Mouse (Mus musculus) embryonic facial prominence, embryonic 11.5 days (tissue): ENCODE data around the gene Asxl2. TPM values are rescaled to one million over a fixed set of nuclear protein-coding genes. Genes with fewer than 3 reads are reported as not detected.

Experiments
- ATAC-seq: fragments of 200-750 bp; cut with Nextera tagmentation; replicated peaks from 2 replicates; pipeline ENCODE4 v1.8.0; 2017; ENCODE audit warnings: low read depth; ENCODE audit not compliant: insufficient number of reproducible peaks, low FRiP score, low TSS enrichment
- DNase-seq: peaks from one replicate; pipeline ENCODE4 v3.0.0-alpha.2; 2015; ENCODE audit warnings: low spot score
- H3K27ac ChIP-seq: fragments of 300-500 bp; sonication (generic); replicated peaks from 2 replicates; pipeline ENCODE4 v1.5.1; 2014; ENCODE audit warnings: mild to moderate bottlenecking, low read depth, low read length, control low read depth
- H3K27me3 ChIP-seq: fragments of 300-500 bp; sonication (generic); 2 replicates; pipeline ENCODE4 v1.6.1; 2014; ENCODE audit warnings: mild to moderate bottlenecking, low read length, moderate library complexity, mixed read lengths; ENCODE audit not compliant: control insufficient read depth, insufficient read depth
- H3K36me3 ChIP-seq: fragments of 300-500 bp; sonication (generic); replicated peaks from 2 replicates; pipeline ENCODE4 v1.6.1; 2014; ENCODE audit warnings: low read depth, mild to moderate bottlenecking, low read length, moderate library complexity, mixed read lengths; ENCODE audit not compliant: control insufficient read depth, insufficient read depth
- H3K4me1 ChIP-seq: fragments of 300-500 bp; sonication (generic); 2 replicates; pipeline ENCODE4 v1.6.1; 2014; ENCODE audit warnings: low read length, mixed read lengths; ENCODE audit not compliant: control insufficient read depth, insufficient read depth
- H3K4me2 ChIP-seq: fragments of 300-500 bp; sonication (generic); 2 replicates; pipeline ENCODE4 v1.6.1; 2014; ENCODE audit warnings: low read depth, mild to moderate bottlenecking, control low read depth, low read length, moderate library complexity
- H3K4me3 ChIP-seq: fragments of 300-500 bp; sonication (generic); 2 replicates; pipeline ENCODE4 v1.5.1; 2014; ENCODE audit warnings: low read depth, low read length, control low read depth
- H3K9ac ChIP-seq: fragments of 300-500 bp; sonication (generic); replicated peaks from 2 replicates; pipeline ENCODE4 v1.6.1; 2014; ENCODE audit warnings: mild to moderate bottlenecking, control low read depth, low read length
- H3K9me3 ChIP-seq: fragments of 300-500 bp; sonication (generic); replicated peaks from 2 replicates; pipeline ENCODE4 v1.6.1; 2016; ENCODE audit warnings: mild to moderate bottlenecking, low read length, inconsistent platforms, mixed read lengths; ENCODE audit not compliant: control insufficient read depth
- WGBS: fragments of 180-500 bp; shearing (Covaris S2); extraction: QIAGEN DNeasy Blood & Tissue Kit; methylation state at CpG from one replicate; pipeline ENCODE4 v1.1.7; 2014; 5-methylcytosine and 5-hydroxymethylcytosine counted together
- polyA plus RNA-seq: library from polyadenylated mRNA; unstranded; fragments of >200 nt; fragmentation: Nextera tagmentation; extraction: Ambion mirVana; gene quantifications from 2 replicates; pipeline ENCODE4 v1.2.1, GENCODE M21; 2014

The Asxl2 gene
- polyA plus RNA-seq, 1 experiment from 2014 or later = 13.6 TPM

GRCm38 (mm10) chr12:3429681-3430442 is 3.2 kb downstream of the Asxl2 start:
- Histone ChIP-seq H3K4me3 (no peak overlapping the region), H3K4me2 (no peak overlapping the region), H3K27me3 (no peaks in the 10 kb centered on the region), H3K9me3 (no peaks in the 10 kb centered on the region), H3K27ac (no peak overlapping the region), H3K9ac (no peak overlapping the region), H3K36me3 (no peaks in the 10 kb centered on the region), H3K4me1 (no peaks in the 10 kb centered on the region)
- 84% methylated on average over 2 of the region's 2 CpGs for WGBS
- DNase-seq (no peak), ATAC-seq (no peak)

- Histone ChIP-seq H3K9ac (no peak overlapping the region), H3K9me3 (no peaks in the 10 kb centered on the region), H3K36me3 (no peaks in the 10 kb centered on the region), H3K4me1 (no peaks in the 10 kb centered on the region), H3K4me2 (no peak overlapping the region), H3K4me3 (no peak overlapping the region), H3K27me3 (no peaks in the 10 kb centered on the region), H3K27ac (no peak overlapping the region)
- ATAC-seq (no peak), DNase-seq (no peak)
These were observed 3.7 kb downstream of the Asxl2 start for GRCm38 (mm10) chr12:3430443-3430753.

- H3K9ac ChIP-seq = no peak overlapping the region
- no peak overlapping the region for H3K27ac ChIP-seq
- no peak overlapping the region for H3K4me2 ChIP-seq
- H3K36me3 ChIP-seq = no peaks in the 10 kb centered on the region
- no peak overlapping the region for H3K4me3 ChIP-seq
- H3K9me3 ChIP-seq = no peaks in the 10 kb centered on the region
- H3K4me1 ChIP-seq = no peaks in the 10 kb centered on the region
- H3K27me3 ChIP-seq = no peaks in the 10 kb centered on the region
- ATAC-seq = no peak
- no peak for DNase-seq
These were observed 4.3 kb downstream of the Asxl2 start for GRCm38 (mm10) chr12:3430985-3431384.

GRCm38 (mm10) chr12:3433736-3434135 is 7.1 kb downstream of the Asxl2 start:
- no peak for ATAC-seq
- no peak overlapping the region for H3K9ac ChIP-seq
- H3K4me3 ChIP-seq = no peak overlapping the region
- H3K4me2 ChIP-seq = no peak overlapping the region
- no peaks in the 10 kb centered on the region for H3K27me3 ChIP-seq
- no peaks in the 10 kb centered on the region for H3K4me1 ChIP-seq
- WGBS = 67% methylated on average over 1 of the region's 1 CpGs
- DNase-seq = no peak
- H3K9me3 ChIP-seq = no peaks in the 10 kb centered on the region
- no peaks in the 10 kb centered on the region for H3K36me3 ChIP-seq
- no peak overlapping the region for H3K27ac ChIP-seq

- Histone ChIP-seq H3K9me3 (no peaks in the 10 kb centered on the region), H3K4me2 (no peak overlapping the region), H3K27me3 (no peaks in the 10 kb centered on the region), H3K36me3 (no peaks in the 10 kb centered on the region), H3K4me1 (no peaks in the 10 kb centered on the region), H3K9ac (no peak overlapping the region), H3K4me3 (no peak overlapping the region), H3K27ac (no peak overlapping the region)
- ATAC-seq (no peak), DNase-seq (no peak)
- WGBS = 86% methylated on average over 5 of the region's 5 CpGs
These were observed 9.8 kb downstream of the Asxl2 start for GRCm38 (mm10) chr12:3436446-3436845.

GRCm38 (mm10) chr12:3437815-3438214 is 11.2 kb downstream of the Asxl2 start:
- DNase-seq (peak; percentile 29), ATAC-seq (no peak)
- Histone ChIP-seq H3K27ac (no peak overlapping the region), H3K27me3 (no peaks in the 10 kb centered on the region), H3K9me3 (no peaks in the 10 kb centered on the region), H3K9ac (no peak overlapping the region), H3K4me1 (no peaks in the 10 kb centered on the region), H3K4me2 (no peak overlapping the region), H3K36me3 (no peaks in the 10 kb centered on the region), H3K4me3 (no peak overlapping the region)
- WGBS = 95% methylated on average over 1 of the region's 1 CpGs

GRCm38 (mm10) chr12:3440916-3441315 is 14.3 kb downstream of the Asxl2 start:
- no peak overlapping the region for H3K4me2 ChIP-seq
- H3K27me3 ChIP-seq = no peaks in the 10 kb centered on the region
- H3K36me3 ChIP-seq = no peaks in the 10 kb centered on the region
- no peak for ATAC-seq
- no peaks in the 10 kb centered on the region for H3K4me1 ChIP-seq
- H3K9me3 ChIP-seq = no peaks in the 10 kb centered on the region
- H3K9ac ChIP-seq = no peak overlapping the region
- DNase-seq = no peak
- H3K27ac ChIP-seq = no peak overlapping the region
- WGBS = 80% methylated on average over 2 of the region's 2 CpGs
- H3K4me3 ChIP-seq = no peak overlapping the region

- no peaks in the 10 kb centered on the region for H3K9me3 ChIP-seq
- H3K36me3 ChIP-seq = no peaks in the 10 kb centered on the region
- H3K4me3 ChIP-seq = no peak overlapping the region
- DNase-seq (no peak), ATAC-seq (no peak)
- no peak overlapping the region for H3K9ac ChIP-seq
- no peaks in the 10 kb centered on the region for H3K27me3 ChIP-seq
- H3K4me1 ChIP-seq = no peaks in the 10 kb centered on the region
- H3K4me2 ChIP-seq = no peak overlapping the region
- H3K27ac ChIP-seq = no peak overlapping the region
- WGBS = 91% methylated on average over 5 of the region's 5 CpGs
These were observed 14.7 kb downstream of the Asxl2 start for GRCm38 (mm10) chr12:3441361-3441760.
